Mouse (Mus musculus) kidney, postnatal 36 days (tissue): ENCODE results near the gene Cep164.
"Not testable (repeated sequence)": the region's sequence is repeated elsewhere in the genome, so short reads cannot be mapped to it uniquely, and the experiment has no call there.

Experiments used
- DNase-seq, 2 experiments: peaks; one replicate each; pipeline ENCODE4 v3.0.0; 2021 to 2022; ENCODE audit warnings: mixed read lengths in 2 of 2

The Cep164 gene

DNA sequence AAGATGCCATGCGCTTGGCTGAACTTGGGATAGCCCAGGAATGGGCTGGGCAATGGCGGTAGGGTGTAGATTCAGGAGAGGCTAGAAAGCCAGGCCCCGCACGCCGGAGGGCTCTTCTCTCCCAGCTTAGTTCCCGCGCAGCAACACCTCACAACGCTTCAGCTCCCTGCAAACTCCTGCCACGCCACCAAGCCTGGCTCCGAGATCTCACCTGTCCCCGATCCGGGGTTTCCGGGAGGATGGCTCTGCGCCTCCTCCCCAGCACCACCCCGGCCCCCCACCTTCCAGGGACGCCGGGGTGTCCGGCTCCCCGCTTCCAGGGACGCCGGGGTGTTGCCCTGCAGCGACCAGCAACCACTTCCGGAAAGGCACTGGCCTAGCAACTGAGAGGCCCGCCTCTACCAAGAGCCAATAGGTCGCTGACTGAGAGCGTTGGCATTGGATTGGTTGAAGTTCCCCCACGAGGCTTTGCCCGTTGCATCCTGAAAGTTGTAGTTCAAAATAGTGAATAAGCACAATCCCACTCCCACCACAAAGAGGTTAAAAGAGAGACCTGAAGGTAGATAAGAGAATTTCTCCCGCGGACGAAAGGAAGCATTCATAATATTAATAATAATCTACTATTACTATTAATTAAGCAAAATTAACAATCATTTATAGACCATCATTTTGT is at the start of gene Cep164:
Gene Cep164, minus strand, starts transcription at position 401 of the 673 bp plus-strand sequence.
- DNase-seq, result peak; percentile 91 to 95

- DNase-seq, result peak; percentile 66 to 72
These were observed 49.4 kb upstream of the Cep164 start for GRCm38 (mm10) chr9:45877928-45878327.

- no peak for DNase-seq
These were observed 41.8 kb upstream of the Cep164 start for GRCm38 (mm10) chr9:45870265-45870664.

GRCm38 (mm10) chr9:45869181-45869580 is 40.7 kb upstream of the Cep164 start:
- DNase-seq, result no peak

DNA sequence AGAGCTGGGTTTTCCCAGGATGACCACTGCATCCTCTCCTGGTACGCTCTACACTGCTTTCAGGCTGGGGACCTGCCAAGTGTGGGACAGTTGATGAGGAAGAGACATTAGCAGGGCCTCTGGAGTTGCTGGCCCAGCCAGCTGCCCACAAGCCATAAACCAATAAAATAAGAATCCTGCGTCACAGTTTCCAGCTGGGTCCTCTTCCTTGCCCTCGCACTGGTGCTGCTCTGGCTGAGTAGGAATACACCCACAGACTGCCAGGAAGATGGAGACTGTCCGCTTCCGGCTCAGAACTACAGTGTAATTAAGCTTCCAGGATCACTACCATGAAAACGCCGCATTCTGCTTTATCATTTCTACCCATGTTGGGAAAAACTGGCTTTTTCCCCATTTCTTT is 33.3 kb upstream of the Cep164 start:
- no peak for DNase-seq

DNA sequence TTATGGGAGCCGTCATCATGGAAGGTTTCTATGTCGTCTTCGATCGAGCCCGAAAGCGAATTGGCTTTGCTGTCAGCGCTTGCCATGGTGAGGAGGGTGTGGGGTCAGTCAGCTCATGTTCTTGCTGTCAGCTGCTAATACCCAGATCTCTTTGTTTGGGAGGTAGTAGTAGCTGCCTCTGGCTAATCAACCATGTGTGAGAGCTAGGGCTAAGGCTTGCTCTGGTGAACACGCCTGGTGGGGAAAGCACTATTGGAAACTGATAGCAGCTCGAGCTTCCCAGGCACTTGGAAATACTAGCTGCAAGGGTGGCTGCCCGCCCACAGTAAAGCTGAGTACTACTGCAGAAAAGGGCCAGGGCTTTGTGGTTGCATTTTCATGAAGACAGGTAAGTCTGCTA is 30.9 kb upstream of the Cep164 start:
- DNase-seq, result no peak

GRCm38 (mm10) chr9:45854136-45854535 is 25.6 kb upstream of the Cep164 start:
- no peak for DNase-seq

DNA sequence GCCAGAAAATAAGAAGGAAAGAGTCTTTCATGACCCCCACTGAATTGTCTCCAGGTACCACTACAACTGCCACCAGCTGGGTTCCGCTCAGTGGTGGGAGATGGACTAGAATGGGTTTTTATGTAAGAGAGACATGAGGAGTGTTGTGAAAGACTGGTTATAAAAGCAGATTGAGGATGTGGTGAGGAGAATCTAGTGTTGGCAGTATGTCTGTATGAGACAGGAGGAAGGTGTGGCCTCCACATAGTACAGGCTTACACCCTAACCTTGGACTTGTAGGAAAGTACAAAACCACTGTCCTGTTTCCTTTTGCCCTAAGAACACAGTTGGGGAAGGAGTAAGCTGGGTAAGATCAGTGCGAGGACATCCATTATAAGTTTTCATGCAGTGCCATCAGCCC is 25.2 kb upstream of the Cep164 start:
- no peak for DNase-seq

GRCm38 (mm10) chr9:45851776-45852175 is 23.3 kb upstream of the Cep164 start:
- DNase-seq, result no peak

- no peak for DNase-seq
These were observed 22.8 kb upstream of the Cep164 start for GRCm38 (mm10) chr9:45851330-45851729.

DNA sequence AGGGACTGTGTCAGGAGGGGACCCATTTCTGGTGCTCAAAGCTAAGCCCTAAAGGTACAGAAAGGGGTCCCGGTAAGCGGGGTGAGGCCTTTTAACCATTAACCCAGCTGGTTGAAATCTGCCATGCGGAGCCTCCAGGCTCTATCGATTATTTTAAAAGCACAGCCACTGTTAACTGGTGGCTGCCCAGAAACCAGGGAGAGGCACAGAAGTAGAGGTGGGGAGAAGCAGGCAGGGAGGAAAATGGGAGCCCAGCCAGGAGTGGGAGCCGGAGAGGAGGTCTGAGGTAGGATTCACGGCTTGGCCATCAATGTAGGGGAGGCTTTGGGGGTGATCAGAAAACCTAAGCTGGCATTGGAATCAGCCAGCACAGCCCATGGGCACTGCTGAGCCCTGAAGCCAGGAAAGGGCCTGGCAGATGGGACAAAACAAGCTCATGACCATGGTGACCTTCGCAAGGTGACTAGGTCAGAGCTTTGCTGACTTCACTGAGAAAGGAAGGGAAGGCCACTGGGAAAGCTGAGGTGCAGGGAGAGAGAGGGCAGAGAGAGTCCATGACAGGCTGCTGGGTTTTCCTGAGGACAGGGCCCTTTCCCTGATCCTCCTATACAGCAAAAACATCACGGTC is 22.2 kb upstream of the Cep164 start:
- DNase-seq, result peak; percentile 17 to 29

DNA sequence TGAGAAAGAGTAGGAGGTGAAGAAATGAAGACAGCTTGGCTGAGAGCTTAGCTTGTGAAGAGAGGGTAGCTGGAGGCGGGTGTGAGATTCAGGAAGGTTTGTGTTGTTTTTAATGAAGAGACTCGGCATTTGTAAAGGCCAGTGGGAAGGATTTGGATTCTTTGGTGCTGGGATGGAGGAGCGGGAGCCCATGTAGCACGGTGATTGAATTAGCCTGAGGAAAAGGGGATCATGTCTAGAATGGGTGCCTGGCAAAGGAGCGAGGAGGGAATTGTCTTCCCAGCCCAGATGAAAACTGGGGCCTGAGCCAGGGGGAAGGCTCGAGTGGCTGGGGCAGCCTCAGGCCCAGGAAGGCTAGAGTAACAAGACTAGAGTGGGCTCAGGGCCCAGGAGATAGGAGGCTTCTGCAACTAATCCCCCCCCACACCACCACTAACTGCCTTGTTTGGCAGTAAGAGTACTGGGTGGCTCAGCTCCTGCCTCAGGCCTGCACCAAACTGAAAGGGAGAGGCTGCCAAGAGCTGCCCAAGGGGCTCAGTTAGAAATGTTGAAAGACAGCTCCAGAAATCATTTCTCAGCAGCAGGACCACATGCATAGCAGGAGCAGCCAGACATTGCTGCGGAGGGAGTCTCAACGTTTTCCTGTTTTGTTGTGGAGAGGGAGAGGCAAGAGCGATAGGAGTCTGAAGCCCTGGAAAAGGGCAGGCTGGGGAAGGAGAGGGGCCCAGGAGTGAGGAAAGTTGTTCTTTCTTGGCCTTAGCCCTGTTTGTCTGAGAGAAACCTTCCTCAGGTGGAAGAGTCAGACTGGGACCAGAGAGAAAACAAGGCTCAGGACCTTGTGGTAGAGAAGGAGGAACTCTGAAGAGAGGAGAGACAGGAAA is 21.3 kb upstream of the Cep164 start:
- DNase-seq, result peak in 1 of 2 experiments; percentile 4

GRCm38 (mm10) chr9:45846891-45847460 is 18.5 kb upstream of the Cep164 start:
- DNase-seq, result no peak

DNA sequence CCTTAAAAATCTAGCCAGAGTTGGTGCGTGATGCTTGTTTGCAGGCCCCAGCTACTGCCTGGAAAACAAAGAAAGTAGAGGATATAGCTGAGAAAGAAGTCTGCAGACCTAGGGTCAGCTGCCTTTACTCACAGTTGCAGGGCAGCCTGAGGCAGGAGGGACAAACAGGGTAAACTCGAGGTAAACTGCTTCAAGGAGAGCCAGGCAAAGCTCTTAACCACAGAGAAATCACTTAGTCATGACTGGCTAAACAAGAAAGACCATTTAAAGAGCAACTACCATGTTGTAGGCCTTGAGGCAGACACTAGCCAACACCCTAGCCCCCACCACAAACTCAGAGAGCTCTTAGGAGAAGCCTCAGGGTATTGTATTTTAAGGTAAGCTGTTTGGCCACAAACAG is 17.7 kb upstream of the Cep164 start:
- DNase-seq, result not testable (repeated sequence)

GRCm38 (mm10) chr9:45845541-45845940 is 17.1 kb upstream of the Cep164 start:
- DNase-seq, result no peak

- DNase-seq, result no peak
These were observed 15.3 kb upstream of the Cep164 start for GRCm38 (mm10) chr9:45843780-45844179.

DNA sequence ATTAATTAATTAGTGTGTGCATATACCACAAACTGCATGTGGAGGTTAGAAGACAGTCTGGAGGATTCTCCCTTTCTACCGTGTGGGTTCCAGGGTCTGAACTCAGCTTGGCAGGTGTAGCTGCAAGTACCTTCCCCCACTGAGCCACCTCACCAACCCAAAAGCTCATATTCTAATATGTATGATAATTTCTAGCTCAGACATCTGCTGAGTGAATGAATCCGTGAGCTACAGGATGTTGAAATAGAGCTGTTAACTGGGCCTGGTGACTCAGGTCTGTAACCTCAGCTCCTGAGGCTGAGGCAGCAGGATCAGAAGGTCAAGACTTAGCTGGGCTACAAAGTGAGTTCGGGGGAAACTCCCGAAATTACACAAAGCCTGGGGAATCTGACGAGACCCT is 14.5 kb upstream of the Cep164 start:
- no peak for DNase-seq

DNA sequence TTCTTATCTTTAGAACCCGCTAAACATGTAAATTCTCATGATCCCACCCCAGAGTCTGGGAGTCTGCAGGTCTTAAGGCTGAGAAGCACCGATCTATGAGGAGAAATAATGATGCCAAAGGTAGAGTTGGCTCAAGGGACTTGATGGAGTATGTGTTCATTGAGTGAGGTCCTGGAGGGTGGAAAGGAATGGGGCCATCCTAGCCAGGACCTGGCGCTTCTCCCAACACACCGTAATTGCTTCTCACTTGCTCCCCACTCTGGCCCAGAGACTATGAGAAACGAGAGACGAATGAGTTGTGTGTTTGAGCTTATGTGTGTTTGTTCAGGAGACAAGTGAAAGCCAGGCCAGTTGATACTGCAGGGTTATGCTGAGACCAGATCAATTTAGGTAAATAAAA is 13.0 kb upstream of the Cep164 start:
- no peak for DNase-seq

GRCm38 (mm10) chr9:45840331-45840730 is 11.8 kb upstream of the Cep164 start:
- no peak for DNase-seq

GRCm38 (mm10) chr9:45839982-45840300 is 11.4 kb upstream of the Cep164 start:
- DNase-seq, result no peak

DNA sequence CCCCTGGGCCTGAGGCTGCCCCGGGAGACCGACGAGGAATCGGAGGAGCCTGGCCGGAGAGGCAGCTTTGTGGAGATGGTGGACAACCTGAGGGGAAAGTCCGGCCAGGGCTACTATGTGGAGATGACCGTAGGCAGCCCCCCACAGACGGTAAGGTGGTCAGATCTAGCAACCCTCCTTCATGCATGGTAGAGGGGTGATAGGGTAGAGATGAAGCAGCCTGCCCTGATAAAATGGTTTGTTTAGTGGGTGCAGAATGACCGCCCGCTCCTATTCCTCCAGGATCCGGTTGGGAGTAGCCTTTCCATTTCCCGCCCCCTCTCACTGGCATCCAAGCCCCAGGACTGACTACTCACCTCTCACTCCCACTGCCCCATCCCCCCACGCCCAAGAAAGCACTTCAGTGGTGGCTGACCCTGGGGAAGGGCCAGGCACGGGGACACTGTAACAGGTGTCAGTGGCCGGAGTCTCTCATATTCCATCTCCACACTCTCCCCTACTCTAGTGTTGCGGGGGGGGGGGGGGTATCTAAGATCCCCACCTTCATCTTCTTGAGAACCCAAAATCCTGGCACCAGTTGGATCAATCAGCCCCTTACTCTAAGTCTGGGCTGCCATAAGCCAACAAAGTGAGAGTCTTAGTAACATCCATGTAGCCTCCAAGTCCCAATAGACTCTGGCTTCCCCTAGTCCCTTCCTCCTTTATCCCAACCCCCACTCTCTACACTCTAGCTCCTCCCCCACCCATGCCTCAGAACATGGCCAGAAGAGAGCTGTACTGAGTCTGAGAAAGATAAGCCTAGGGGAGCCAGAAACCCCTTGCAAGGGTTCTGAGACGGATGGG is 10.9 kb upstream of the Cep164 start:
- peak; percentile 14 to 61 for DNase-seq

GRCm38 (mm10) chr9:45838434-45839138 is 10.1 kb upstream of the Cep164 start, which contains the start of gene Bace1:
Gene Bace1 (plus strand): TSS chr9:45838580.
- DNase-seq, result peak; percentile 90
